ENCODE assay signal across 15 mouse cellular contexts in genomic region chr7:27419101-27419500, GRCm38 (mm10). TPM values are rescaled to one million over a fixed set of nuclear protein-coding genes. Genes with fewer than 3 reads are reported as not detected.
DNase-seq lines count a peak whose midpoint lies in the region; ATAC-seq and TF ChIP-seq lines count a peak whose summit lies in the region.
"Had no signal": no experiment of that assay in that cellular context is flagged by ENCODE, and none has a peak within 500 bp of the region (broad histone marks: within the 10 kb centered on the region; RNA-seq: fewer than 3 reads in every experiment).

No protein-coding gene starts in this region.

- no peak overlapping the region for H3K4me3 ChIP-seq in layer of hippocampus, adult 2 months
- no peak overlapping the region for H3K4me3 ChIP-seq in G1E (ENCODE audit: low read depth, low read length)
- H3K4me3 ChIP-seq in liver, postnatal 0 days (ENCODE audit: low read depth, low read length): no peak overlapping the region
- H3K4me3 ChIP-seq: midbrain, embryonic 10.5 days had no signal

- no peak overlapping the region for H3K4me2 ChIP-seq in liver, postnatal 0 days (ENCODE audit: low read depth, low read length)

- WGBS in liver, postnatal 0 days (ENCODE audit: insufficient replicate concordance): 78% methylated on average over 3 of the region's 3 CpGs

- ATAC-seq in G1E (ENCODE audit: extremely low read depth, insufficient number of reproducible peaks, low FRiP score, poor library complexity, severe bottlenecking): no peak
- ATAC-seq in liver, postnatal 0 days: no peak

- no peak for TF ChIP-seq EP300 in liver, postnatal 0 days (IDR thresholded peaks at IDR 0.05; ENCODE audit: low read depth)

- H3K9ac ChIP-seq in liver, postnatal 0 days (replicated peaks): no peak overlapping the region

- H3K27me3 ChIP-seq in G1E (ENCODE audit: insufficient read depth, low read length): peaks cover 17% of the 10 kb centered on the region
- H3K27me3 ChIP-seq in liver, postnatal 0 days (ENCODE audit: insufficient read depth, low read length): no peaks in the 10 kb centered on the region

- H3K9me3 ChIP-seq in G1E (replicated peaks): no peaks in the 10 kb centered on the region
- H3K9me3 ChIP-seq in liver, postnatal 0 days (ENCODE audit: low read length): no peaks in the 10 kb centered on the region

- no peaks in the 10 kb centered on the region for H3K36me3 ChIP-seq in G1E (replicated peaks)
- H3K36me3 ChIP-seq in liver, postnatal 0 days (replicated peaks; ENCODE audit: insufficient read depth, low read length): no peaks in the 10 kb centered on the region
- H3K36me3 ChIP-seq: midbrain, embryonic 10.5 days had no signal

- H3K27ac ChIP-seq in layer of hippocampus, adult 2 months: no peak overlapping the region
- no peak overlapping the region for H3K27ac ChIP-seq in liver, postnatal 0 days (ENCODE audit: low read depth)
- H3K27ac ChIP-seq: midbrain, embryonic 10.5 days had no signal

- peak; percentile 52 for TF ChIP-seq CTCF in layer of hippocampus, adult 2 months (conservative IDR thresholded peaks at IDR 0.05)
- TF ChIP-seq CTCF in G1E (IDR thresholded peaks at IDR 0.05; ENCODE audit: low read depth, low read length): peak; percentile 17; the same call in 1 of the 2 replicates
- TF ChIP-seq CTCF in liver, postnatal 0 days (IDR thresholded peaks at IDR 0.05; ENCODE audit: low read depth): peak; percentile 59

- no peaks in the 10 kb centered on the region; the same call in 1 of the 2 replicates for H3K4me1 ChIP-seq in G1E (ENCODE audit: insufficient read depth, low read depth, low read length)
- no peaks in the 10 kb centered on the region for H3K4me1 ChIP-seq in liver, postnatal 0 days (ENCODE audit: insufficient read depth)
- H3K4me1 ChIP-seq: midbrain, embryonic 10.5 days had no signal

- DNase-seq in layer of hippocampus, adult 2 months (ENCODE audit: low spot score in 2 of 2): no peak
- no peak for DNase-seq in layer of hippocampus, postnatal 10 days (ENCODE audit: low spot score in 2 of 2)
- peak; percentile 39 to 46 for DNase-seq in B cell, adult 2 months
- DNase-seq in G1E (ENCODE audit: low spot score): no peak
- DNase-seq in liver, postnatal 0 days: no peak
- DNase-seq in right cerebral cortex, postnatal 14 days: no peak
- DNase-seq in retina, embryonic 14.5 days (ENCODE audit: low spot score): no peak
- DNase-seq: adrenal gland, postnatal 10 days; cerebellum, adult 11 months; gastrocnemius, postnatal 25 days; heart, postnatal 10 days; kidney, postnatal 4 days; retina, postnatal 1 day; thymus, postnatal 36 days had no signal

RNA-seq across cellular contexts. Expression of gene Sptbn4, which starts 28.4 kb away (rescaled TPM):
- 100 to 1,000 TPM; 147 TPM for total RNA-seq in layer of hippocampus, adult 2 months (2021)
- 100 to 1,000 TPM in 1 of 2 experiments, 10 to 100 TPM in 1; 89.6 to 105 TPM for total RNA-seq in layer of hippocampus, postnatal 10 days (2021)
- total RNA-seq in G1E (2014; fragmentation: Nextera tagmentation) (0.92 and 2.9 TPM in 2 replicates), G1E (2017) (1.1 and 1.2 TPM in 2 replicates)
- polyA plus RNA-seq in G1E (2012): 0.91 and 1.1 TPM in 2 replicates
- 0.02 and 0.18 TPM in 2 replicates for polyA plus RNA-seq in liver, postnatal 0 days (2015; fragmentation: Nextera tagmentation; extraction: Ambion mirVana)

RNA-seq across cellular contexts. Expression of gene Blvrb, which starts 28.7 kb away (rescaled TPM):
- total RNA-seq in layer of hippocampus, adult 2 months (2021): 10 to 100 TPM; 17.5 to 18.1 TPM
- total RNA-seq in layer of hippocampus, postnatal 10 days (2021): 10 to 100 TPM; 16.5 to 17.1 TPM
- total RNA-seq in G1E (2014; fragmentation: Nextera tagmentation) (438 and 479 TPM in 2 replicates), G1E (2017) (212 and 254 TPM in 2 replicates)
- 394 and 460 TPM in 2 replicates for polyA plus RNA-seq in G1E (2012)
- polyA plus RNA-seq in liver, postnatal 0 days (2015; fragmentation: Nextera tagmentation; extraction: Ambion mirVana): 372 and 407 TPM in 2 replicates

RNA-seq across cellular contexts. Expression of gene Sertad3, which starts 54.5 kb away (rescaled TPM):
- total RNA-seq in layer of hippocampus, adult 2 months (2021): 1 to 10 TPM; 3.3 to 3.8 TPM
- 1 to 10 TPM; 3.6 to 3.8 TPM for total RNA-seq in layer of hippocampus, postnatal 10 days (2021)
- total RNA-seq in G1E (2014; fragmentation: Nextera tagmentation): 5.2 and 9.0 TPM in 2 replicates
- 15.8 and 18.1 TPM in 2 replicates for total RNA-seq in G1E (2017)
- polyA plus RNA-seq in G1E (2012): 24.0 and 27.0 TPM in 2 replicates
- 16.2 and 17.0 TPM in 2 replicates for polyA plus RNA-seq in liver, postnatal 0 days (2015; fragmentation: Nextera tagmentation; extraction: Ambion mirVana)

Comparison
In these comparisons a context has a peak if more than half of its experiments do, and no peak if none do; other contexts are left out.
1. DNase-seq: peak in B cell, adult 2 months (2 of 2); none in layer of hippocampus, adult 2 months (0 of 2), layer of hippocampus, postnatal 10 days (0 of 2), G1E (single experiment), liver, postnatal 0 days (single experiment), right cerebral cortex, postnatal 14 days (single experiment) and retina, embryonic 14.5 days (single experiment).
2. RNA of gene Sptbn4, which starts 28.4 kb away (total RNA-seq): 147 TPM in layer of hippocampus, adult 2 months and 89.6 to 105 TPM in layer of hippocampus, postnatal 10 days; 0.92 to 2.9 TPM in G1E; every median in the first group is over 10 times any median in the second.
3. RNA of gene Blvrb, which starts 28.7 kb away (total RNA-seq): 212 to 479 TPM in G1E; 17.5 to 18.1 TPM in layer of hippocampus, adult 2 months and 16.5 to 17.1 TPM in layer of hippocampus, postnatal 10 days; every median in the first group is over 10 times any median in the second.
4. Peak in every context shown above with its lines, with median percentiles within 50 percentile points of each other: CTCF ChIP-seq.